Comparison of ENCODE assay signal across 9 mouse cellular contexts in the genomic region with DNA sequence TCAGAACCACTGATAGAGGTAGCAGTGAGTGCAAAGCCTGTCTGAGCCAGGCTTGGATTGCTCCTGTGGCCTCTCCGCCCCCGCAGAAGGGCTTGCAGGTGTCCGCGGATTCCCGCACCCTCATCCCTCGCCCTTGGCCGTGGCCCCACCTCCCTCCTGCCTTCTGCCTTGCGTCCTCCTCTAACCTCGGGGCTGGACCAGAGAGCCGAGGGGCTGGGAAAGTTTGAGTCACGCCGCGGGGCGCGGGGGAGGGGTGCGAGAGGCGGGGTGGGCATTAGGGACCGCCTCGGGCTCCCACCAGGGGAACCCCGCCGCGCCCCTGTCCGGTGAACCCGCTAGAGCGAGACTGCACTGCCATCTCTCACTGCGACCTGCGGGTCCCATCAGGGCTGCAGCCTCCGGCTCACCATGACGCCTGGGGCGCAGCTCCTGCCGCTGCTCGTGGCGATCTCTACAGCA. TPM values are rescaled to one million over a fixed set of nuclear protein-coding genes. Genes with fewer than 3 reads are reported as not detected.
DNase-seq lines count a peak whose midpoint lies in the region; ATAC-seq and TF ChIP-seq lines count a peak whose summit lies in the region.
"Had no signal": no experiment of that assay in that cellular context is flagged by ENCODE, and none has a peak within 500 bp of the region (broad histone marks: within the 10 kb centered on the region; RNA-seq: fewer than 3 reads in every experiment).

A gene (plus strand): TSS at position 409 of the 459 bp plus-strand sequence.

- no peak for TF ChIP-seq CTCF in lung, embryonic 14.5 days (IDR thresholded peaks at IDR 0.05; ENCODE audit: low read depth)
- no peak for TF ChIP-seq CTCF in lung, postnatal 0 days (IDR thresholded peaks at IDR 0.05)

- no peak for ATAC-seq in lung, embryonic 14.5 days (ENCODE audit: insufficient read depth)
- no peak for ATAC-seq in lung, postnatal 0 days
- no peak for ATAC-seq in intestine, embryonic 16.5 days
- ATAC-seq in stomach, embryonic 15.5 days (ENCODE audit: insufficient read depth, low FRiP score, low read depth) = no peak

- DNase-seq in lung, embryonic 14.5 days = no peak
- DNase-seq in lung, postnatal 0 days (ENCODE audit: low spot score) = no peak
- DNase-seq in gastrocnemius, postnatal 25 days = peak; percentile 65
- DNase-seq in spleen, postnatal 36 days (ENCODE audit: low spot score in 2 of 2) = no peak
- no peak for DNase-seq in left cerebral cortex, postnatal 14 days (ENCODE audit: low spot score in 2 of 2)
- no peak for DNase-seq in layer of hippocampus, postnatal 14 days (ENCODE audit: low spot score in 2 of 2)

- peak within 1 kb of the TSS; percentile 23; the same call in 1 of the 2 replicates for H3K4me2 ChIP-seq in lung, embryonic 14.5 days
- H3K4me2 ChIP-seq in lung, postnatal 0 days (replicated peaks; ENCODE audit: low read depth, low read length) = no peak within 1 kb of the TSS
- H3K4me2 ChIP-seq in intestine, embryonic 16.5 days (ENCODE audit: low read depth, low read length) = peak within 1 kb of the TSS; percentile 42
- H3K4me2 ChIP-seq in stomach, embryonic 15.5 days = peak within 1 kb of the TSS; percentile 47

- intact Hi-C loops in left cerebral cortex, postnatal 14 days (cut with DNase I) = no loop called here

- no peaks in the 10 kb centered on the region for H3K36me3 ChIP-seq in lung, embryonic 14.5 days (ENCODE audit: insufficient read depth)
- H3K36me3 ChIP-seq in lung, postnatal 0 days (ENCODE audit: insufficient read depth, low read length) = no peaks in the 10 kb centered on the region
- H3K36me3 ChIP-seq in intestine, embryonic 16.5 days (ENCODE audit: control insufficient read depth, insufficient read depth, low read length) = no peaks in the 10 kb centered on the region
- H3K36me3 ChIP-seq in stomach, embryonic 15.5 days = no peaks in the 10 kb centered on the region

- WGBS in lung, embryonic 14.5 days = 2% methylated on average over 33 of the region's 33 CpGs
- WGBS in lung, postnatal 0 days = 2% methylated on average over 22 of the region's 33 CpGs
- WGBS in intestine, embryonic 16.5 days = 1% methylated on average over 33 of the region's 33 CpGs
- WGBS in stomach, embryonic 15.5 days = 2% methylated on average over 33 of the region's 33 CpGs

- TF ChIP-seq EP300 in lung, postnatal 0 days (IDR thresholded peaks at IDR 0.05) = no peak

- H3K9me3 ChIP-seq in lung, embryonic 14.5 days (ENCODE audit: low read depth, low read length) = no peaks in the 10 kb centered on the region
- H3K9me3 ChIP-seq in lung, postnatal 0 days (ENCODE audit: low read length) = no peaks in the 10 kb centered on the region
- no peaks in the 10 kb centered on the region for H3K9me3 ChIP-seq in intestine, embryonic 16.5 days (ENCODE audit: control insufficient read depth, low read length)
- no peaks in the 10 kb centered on the region for H3K9me3 ChIP-seq in stomach, embryonic 15.5 days

- H3K9ac ChIP-seq in lung, embryonic 14.5 days = no peak within 1 kb of the TSS
- no peak within 1 kb of the TSS for H3K9ac ChIP-seq in lung, postnatal 0 days (replicated peaks; ENCODE audit: low read depth)
- peak within 1 kb of the TSS; percentile 53 for H3K9ac ChIP-seq in intestine, embryonic 16.5 days (ENCODE audit: low read depth, low read length)
- H3K9ac ChIP-seq in stomach, embryonic 15.5 days = no peak within 1 kb of the TSS
- H3K9ac ChIP-seq: liver, embryonic 14.5 days had no signal

- no peak within 1 kb of the TSS for H3K27ac ChIP-seq in lung, embryonic 14.5 days (ENCODE audit: low read depth)
- no peak within 1 kb of the TSS for H3K27ac ChIP-seq in lung, postnatal 0 days (ENCODE audit: low read length)
- H3K27ac ChIP-seq in intestine, embryonic 16.5 days (ENCODE audit: low read length) = no peak within 1 kb of the TSS
- H3K27ac ChIP-seq in stomach, embryonic 15.5 days = no peak within 1 kb of the TSS
- H3K27ac ChIP-seq: liver, embryonic 14.5 days had no signal

- peaks cover 71% of the 10 kb centered on the region for H3K27me3 ChIP-seq in lung, embryonic 14.5 days (ENCODE audit: insufficient read depth, low read length)
- H3K27me3 ChIP-seq in lung, postnatal 0 days (replicated peaks; ENCODE audit: insufficient read depth, low read length) = peaks cover 39% of the 10 kb centered on the region
- H3K27me3 ChIP-seq in intestine, embryonic 16.5 days (replicated peaks; ENCODE audit: control insufficient read depth, insufficient read depth, low read length) = peaks cover 35% of the 10 kb centered on the region
- H3K27me3 ChIP-seq in stomach, embryonic 15.5 days (replicated peaks) = peaks cover 62% of the 10 kb centered on the region

- H3K4me1 ChIP-seq in lung, embryonic 14.5 days (ENCODE audit: insufficient read depth) = no peaks in the 10 kb centered on the region
- H3K4me1 ChIP-seq in lung, postnatal 0 days (ENCODE audit: insufficient read depth, low read depth, low read length) = no peaks in the 10 kb centered on the region
- H3K4me1 ChIP-seq in intestine, embryonic 16.5 days (ENCODE audit: control insufficient read depth, insufficient read depth, low read length) = no peaks in the 10 kb centered on the region
- H3K4me1 ChIP-seq in stomach, embryonic 15.5 days = peaks cover 9% of the 10 kb centered on the region; the same call in 1 of the 2 replicates

- H3K4me3 ChIP-seq in lung, embryonic 14.5 days (ENCODE audit: low read depth, low read length) = peak within 1 kb of the TSS; percentile 16; the same call in 1 of the 2 replicates
- H3K4me3 ChIP-seq in lung, postnatal 0 days (ENCODE audit: low read depth, low read length) = no peak within 1 kb of the TSS; the same call in 1 of the 2 replicates
- H3K4me3 ChIP-seq in intestine, embryonic 16.5 days (ENCODE audit: low read length) = peak within 1 kb of the TSS; percentile 40
- H3K4me3 ChIP-seq in stomach, embryonic 15.5 days (replicated peaks) = peak within 1 kb of the TSS; percentile 35

RNA-seq across cellular contexts. Expression of the gene that starts here (rescaled TPM):
- polyA plus RNA-seq in lung, embryonic 14.5 days (2014; fragmentation: Nextera tagmentation; extraction: Ambion mirVana) = 1.1 and 1.3 TPM in 2 replicates
- polyA plus RNA-seq in lung, postnatal 0 days (2015; fragmentation: Nextera tagmentation; extraction: Ambion mirVana) = 1.1 and 1.3 TPM in 2 replicates
- total RNA-seq in gastrocnemius, postnatal 25 days (2021) = 10 to 100 TPM; 33.0 to 38.1 TPM
- 4.1 and 4.7 TPM in 2 replicates for polyA plus RNA-seq in intestine, embryonic 16.5 days (2015; fragmentation: Nextera tagmentation; extraction: Ambion mirVana)
- 3.4 and 4.1 TPM in 2 replicates for polyA plus RNA-seq in stomach, embryonic 15.5 days (2015; fragmentation: Nextera tagmentation; extraction: Ambion mirVana)
- total RNA-seq in left cerebral cortex, postnatal 14 days (2021) = under 1 TPM; 0.32 to 0.62 TPM
- under 1 TPM; 0.30 to 0.69 TPM for total RNA-seq in layer of hippocampus, postnatal 14 days (2021)

Comparison
In these comparisons a context has a peak if more than half of its experiments do, and no peak if none do; other contexts are left out.
1. RNA of the gene that starts here (total RNA-seq): 33.0 to 38.1 TPM in gastrocnemius, postnatal 25 days; 0.30 to 0.69 TPM in layer of hippocampus, postnatal 14 days and 0.32 to 0.62 TPM in left cerebral cortex, postnatal 14 days; every median in the first group is over 10 times any median in the second.